Mouse (Mus musculus) CH12.LX (cell line): Measurements from ENCODE around the gene Lipo4. TPM values are rescaled to one million over a fixed set of nuclear protein-coding genes. Genes with fewer than 3 reads are reported as not detected.
"Not testable (repeated sequence)": the region's sequence is repeated elsewhere in the genome, so short reads cannot be mapped to it uniquely, and the experiment has no call there.

Experiments
- DNase-seq: peaks from one replicate; pipeline ENCODE4 v3.0.0-alpha.2; 2013; ENCODE audit errors: extremely low read depth
- H3K27ac ChIP-seq: 2 replicates; pipeline ENCODE4 v1.5.1; 2012; ENCODE audit warnings: low read depth, mild to moderate bottlenecking, control low read depth, moderate library complexity; ENCODE audit not compliant: insufficient read depth
- H3K27me3 ChIP-seq: replicated peaks from 2 replicates; pipeline ENCODE3; 2012; ENCODE audit warnings: inconsistent platforms
- H3K36me3 ChIP-seq, 2 experiments: replicated peaks in 1 of 2; 2 replicates each; pipeline versions ENCODE3 to v1.6.1; 2012; ENCODE audit warnings: inconsistent platforms in 1 of 2, low read length in 1 of 2, mild to moderate bottlenecking in 1 of 2, mixed read lengths in 1 of 2, moderate library complexity in 1 of 2; ENCODE audit not compliant: control insufficient read depth in 1 of 2, insufficient read depth in 1 of 2
- H3K4me1 ChIP-seq, 2 experiments: 2 replicates each; pipeline ENCODE4 v1.6.1; 2012; ENCODE audit warnings: inconsistent platforms in 1 of 2, moderate library complexity in 1 of 2; ENCODE audit not compliant: insufficient read depth in 2 of 2, control insufficient read depth in 1 of 2
- H3K4me2 ChIP-seq: 2 replicates; pipeline ENCODE4 v1.6.1; 2012; ENCODE audit warnings: low read depth, mild to moderate bottlenecking, control low read depth; ENCODE audit not compliant: poor library complexity, insufficient read depth, severe bottlenecking
- H3K4me3 ChIP-seq, 3 experiments: fragments of 150-350 bp in 1 of 3; sonication (generic) in 1 of 3; replicated peaks in 1 of 3; 2 replicates each; pipeline versions ENCODE3 to v1.5.1; 2011 to 2012; ENCODE audit warnings: low read depth in 2 of 3, low read length in 2 of 3, mild to moderate bottlenecking in 2 of 3, moderate library complexity in 2 of 3, control low read depth in 1 of 3, improper control_type of control experiment in 1 of 3, inconsistent platforms in 1 of 3, mixed read lengths in 1 of 3; ENCODE audit not compliant: poor library complexity in 1 of 3
- H3K79me2 ChIP-seq: replicated peaks from 2 replicates; pipeline ENCODE4 v1.6.1; 2012; ENCODE audit warnings: mild to moderate bottlenecking, moderate library complexity; ENCODE audit not compliant: control insufficient read depth, poor library complexity, insufficient read depth, severe bottlenecking; ENCODE audit errors: extremely low read depth
- H3K9ac ChIP-seq: 2 replicates; pipeline ENCODE4 v1.6.1; 2012; ENCODE audit warnings: low read depth, mild to moderate bottlenecking, control low read depth, moderate library complexity; ENCODE audit not compliant: insufficient read depth
- H3K9me3 ChIP-seq: replicated peaks from 2 replicates; pipeline ENCODE3; 2012; ENCODE audit warnings: low read length, inconsistent platforms, mixed read lengths
- BHLHE40 ChIP-seq: IDR thresholded peaks from 2 replicates; pipeline ENCODE4 v1.6.1; 2011; ENCODE audit warnings: mild to moderate bottlenecking, low read depth, low read length, improper control_type of control experiment
- CHD2 ChIP-seq: IDR thresholded peaks from 2 replicates; pipeline ENCODE4 v1.6.1; 2011; ENCODE audit warnings: low read length, improper control_type of control experiment
- E2F4 ChIP-seq: IDR thresholded peaks from 2 replicates; pipeline ENCODE4 v1.6.1; 2011; ENCODE audit warnings: low read depth, low read length, improper control_type of control experiment; ENCODE audit not compliant: insufficient replicate concordance
- ELF1 ChIP-seq: IDR thresholded peaks from 2 replicates; pipeline ENCODE4 v1.6.1; 2014; ENCODE audit warnings: low read depth, mild to moderate bottlenecking, inconsistent platforms, low read length, improper control_type of control experiment
- EP300 ChIP-seq: IDR thresholded peaks from 2 replicates; pipeline ENCODE4 v1.6.1; 2011; ENCODE audit warnings: low read length, improper control_type of control experiment
- ETS1 ChIP-seq: conservative IDR thresholded peaks from 2 replicates; pipeline ENCODE4 v1.6.1; 2012; ENCODE audit warnings: low read depth, mild to moderate bottlenecking, inconsistent platforms, low read length, improper control_type of control experiment, moderate library complexity
- HCFC1 ChIP-seq: IDR thresholded peaks from 2 replicates; pipeline ENCODE4 v1.6.1; 2012; ENCODE audit warnings: low read depth, mild to moderate bottlenecking, inconsistent platforms, low read length, improper control_type of control experiment
- IRF4 ChIP-seq: IDR thresholded peaks from 2 replicates; pipeline ENCODE4 v1.6.1; 2014; ENCODE audit warnings: low read depth, mild to moderate bottlenecking, inconsistent platforms, low read length, improper control_type of control experiment
- MAFK ChIP-seq: IDR thresholded peaks from 2 replicates; pipeline ENCODE4 v1.6.1; 2011; ENCODE audit warnings: low read length, improper control_type of control experiment; ENCODE audit not compliant: insufficient replicate concordance
- MEF2A ChIP-seq: IDR thresholded peaks from 2 replicates; pipeline ENCODE4 v1.6.1; 2014; ENCODE audit warnings: low read depth, mild to moderate bottlenecking, inconsistent platforms, low read length, improper control_type of control experiment, borderline replicate concordance
- NELFE ChIP-seq: IDR thresholded peaks from 2 replicates; pipeline ENCODE4 v1.6.1; 2011; ENCODE audit warnings: low read depth, low read length, improper control_type of control experiment
- PAX5 ChIP-seq: IDR thresholded peaks from 2 replicates; pipeline ENCODE4 v1.6.1; 2012; ENCODE audit warnings: low read length, inconsistent platforms, mixed read lengths
- RAD21 ChIP-seq: IDR thresholded peaks from 2 replicates; pipeline ENCODE4 v1.6.1; 2011; ENCODE audit warnings: low read depth, mild to moderate bottlenecking, low read length, improper control_type of control experiment, moderate library complexity
- RCOR1 ChIP-seq: conservative IDR thresholded peaks from 2 replicates; pipeline ENCODE4 v1.6.1; 2012; ENCODE audit warnings: low read depth, mild to moderate bottlenecking, inconsistent platforms, low read length, improper control_type of control experiment
- TBP ChIP-seq: conservative IDR thresholded peaks from 2 replicates; pipeline ENCODE4 v1.6.1; 2011; ENCODE audit warnings: low read depth, low read length, improper control_type of control experiment
- UBTF ChIP-seq: IDR thresholded peaks from 2 replicates; pipeline ENCODE4 v1.6.1; 2012; ENCODE audit warnings: low read depth, mild to moderate bottlenecking, inconsistent platforms, low read length, improper control_type of control experiment, moderate library complexity
- USF1 ChIP-seq: IDR thresholded peaks from 2 replicates; pipeline ENCODE4 v1.6.1; 2014; ENCODE audit warnings: low read depth, mild to moderate bottlenecking, inconsistent platforms, low read length, improper control_type of control experiment
- ZKSCAN1 ChIP-seq: IDR thresholded peaks from 2 replicates; pipeline ENCODE4 v1.6.1; 2012; ENCODE audit warnings: low read depth, inconsistent platforms, low read length, improper control_type of control experiment, borderline replicate concordance
- ZNF384 ChIP-seq: IDR thresholded peaks from 2 replicates; pipeline ENCODE4 v1.6.1; 2012; ENCODE audit warnings: low read depth, low read length, improper control_type of control experiment, inconsistent platforms
- dilution Hi-C: fragments of 300-500 bp; cut with MboI; formaldehyde crosslinking; loops from 2 replicates; pipeline ENCODE4 v1.14.3; 2020; ENCODE audit warnings: low sequenced_read_pairs; ENCODE audit not compliant: extremely low pct_unique_long_range_greater_than_20kb, extremely low pct_ligation_motif_present
- in situ Hi-C: fragments of 300-500 bp; cut with MboI; formaldehyde crosslinking; loops from 3 replicates; pipeline ENCODE4 v1.14.3; 2019; ENCODE audit warnings: low sequenced_read_pairs, low pct_ligation_motif_present, low pct_unique_long_range_greater_than_20kb, mixed read lengths
- polyA plus RNA-seq: library from polyadenylated mRNA; unstranded; fragments of >175 nt; gene quantifications from 2 replicates; pipeline ENCODE4 v1.2.1, GENCODE M21; 2012; ENCODE audit warnings: low read depth; ENCODE audit not compliant: insufficient read length
- total RNA-seq, 2 experiments: library from RNA; depleted of rRNA; stranded (reverse); fragments of 300-350 nt in 1 of 2; fragments of >200 nt in 1 of 2; gene quantifications; 2 replicates each; pipeline ENCODE4 v1.2.3; 2012 to 2014

The Lipo4 gene
- total RNA-seq (2012; rRNA removed), result not detected in 2 replicates
- total RNA-seq (2014; rRNA removed), result not detected in 2 replicates
- polyA plus RNA-seq, result not detected in 2 replicates

GRCm38 (mm10) chr19:33517680-33518079, at the start of gene Lipo4:
Gene Lipo4 (minus strand): TSS chr19:33517780.
- Histone ChIP-seq H3K79me2 (no peaks in the 10 kb centered on the region), H3K4me3 (no peak within 1 kb of the TSS), H3K9me3 (no peaks in the 10 kb centered on the region), H3K4me1 (no peaks in the 10 kb centered on the region), H3K4me2 (no peak within 1 kb of the TSS), H3K27me3 (no peaks in the 10 kb centered on the region), H3K36me3 (no peaks in the 10 kb centered on the region), H3K9ac (no peak within 1 kb of the TSS), H3K27ac (no peak within 1 kb of the TSS)
- TF ChIP-seq UBTF, result no peak
- no peak for TF ChIP-seq EP300
- TF ChIP-seq RCOR1, result no peak
- no peak for TF ChIP-seq NELFE
- no peak for TF ChIP-seq PAX5
- TF ChIP-seq HCFC1, result no peak
- TF ChIP-seq USF1, result no peak
- TF ChIP-seq ELF1, result no peak
- no peak for TF ChIP-seq TBP
- no peak for TF ChIP-seq MAFK
- TF ChIP-seq BHLHE40, result no peak
- no peak for TF ChIP-seq RAD21
- TF ChIP-seq ZKSCAN1, result no peak
- no peak for TF ChIP-seq IRF4
- TF ChIP-seq ZNF384, result no peak
- no peak for TF ChIP-seq E2F4
- TF ChIP-seq MEF2A, result no peak
- no peak for TF ChIP-seq CHD2
- TF ChIP-seq ETS1, result no peak
- in situ Hi-C loops (no loop called here), dilution Hi-C loops (no loop called here)
- DNase-seq, result no peak

- DNase-seq, dilution Hi-C loops, H3K27me3 ChIP-seq, in situ Hi-C loops, H3K9ac ChIP-seq, H3K4me2 ChIP-seq, H3K4me3 ChIP-seq, H3K79me2 ChIP-seq, H3K36me3 ChIP-seq, H3K9me3 ChIP-seq, H3K27ac ChIP-seq, H3K4me1 ChIP-seq: not testable (repeated sequence)
These were observed 61.2 kb downstream of the Lipo4 start for GRCm38 (mm10) chr19:33456426-33456825.
